Mouse (Mus musculus) urinary bladder, postnatal 10 days (tissue): ENCODE results near the gene Ccdc141.
"Not testable (repeated sequence)": the region's sequence is repeated elsewhere in the genome, so short reads cannot be mapped to it uniquely, and the experiment has no call there.

ENCODE experiments used
- DNase-seq: peaks from one replicate; pipeline ENCODE4 v3.0.0; 2022; ENCODE audit warnings: low spot score

The Ccdc141 gene

DNA sequence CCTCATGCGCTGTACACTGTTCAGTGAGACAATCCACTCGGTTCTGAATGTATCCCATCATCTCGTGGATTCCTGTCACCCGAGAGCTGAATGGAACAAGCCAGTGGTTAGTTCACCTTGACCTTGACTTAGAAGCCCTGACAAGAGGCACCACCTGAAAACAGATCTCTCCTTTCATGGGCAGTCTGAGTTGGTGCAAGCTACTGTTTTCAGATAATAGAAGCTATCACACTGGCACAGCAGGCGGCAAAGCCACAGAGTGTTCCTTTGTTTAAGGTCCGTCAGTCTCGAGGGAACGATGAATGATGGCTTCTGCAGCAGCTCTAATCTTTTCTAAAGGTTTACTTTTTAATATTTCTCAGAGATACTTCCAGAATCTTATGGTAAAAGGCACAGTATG lies 110.8 kb downstream of the Ccdc141 start:
- DNase-seq: no peak

DNA sequence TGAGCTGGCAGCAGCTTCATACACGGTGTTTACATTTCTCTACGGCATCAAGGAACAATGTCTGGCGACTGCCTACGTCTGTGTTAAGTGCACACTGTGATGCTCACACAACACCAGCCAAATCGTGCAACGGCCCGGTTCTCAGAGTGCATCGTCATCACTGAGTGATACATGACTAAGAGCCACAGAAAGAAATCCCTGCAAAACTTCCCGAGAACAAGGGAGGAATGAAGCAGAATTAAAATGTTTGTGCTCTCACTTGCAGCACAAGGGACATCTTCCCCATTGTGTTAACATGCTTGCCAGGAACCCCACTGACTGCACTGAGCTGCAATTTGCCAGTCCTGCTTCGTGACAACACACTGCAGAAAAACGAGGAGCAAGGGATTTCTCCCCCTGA lies 114.1 kb downstream of the Ccdc141 start:
- DNase-seq: no peak

DNA sequence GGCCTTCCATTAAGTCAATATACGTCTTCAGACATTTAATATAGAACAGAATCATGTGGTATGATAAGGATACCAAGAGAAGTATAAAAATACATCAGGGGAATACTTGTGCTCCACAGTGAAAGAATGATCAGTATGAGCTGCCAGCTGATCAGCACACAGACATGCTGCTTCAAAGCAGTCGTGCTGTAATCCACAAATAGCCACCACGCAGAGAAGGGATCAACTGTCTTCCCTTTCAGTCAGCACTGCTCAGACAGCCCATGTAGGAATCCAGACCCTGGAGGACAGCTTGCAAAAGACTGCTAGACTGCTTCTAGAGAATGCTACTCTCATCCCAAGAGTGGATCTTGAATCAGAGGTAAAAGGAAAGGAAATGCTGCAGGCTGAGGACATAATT lies 127.5 kb downstream of the Ccdc141 start:
- no peak for DNase-seq

DNA sequence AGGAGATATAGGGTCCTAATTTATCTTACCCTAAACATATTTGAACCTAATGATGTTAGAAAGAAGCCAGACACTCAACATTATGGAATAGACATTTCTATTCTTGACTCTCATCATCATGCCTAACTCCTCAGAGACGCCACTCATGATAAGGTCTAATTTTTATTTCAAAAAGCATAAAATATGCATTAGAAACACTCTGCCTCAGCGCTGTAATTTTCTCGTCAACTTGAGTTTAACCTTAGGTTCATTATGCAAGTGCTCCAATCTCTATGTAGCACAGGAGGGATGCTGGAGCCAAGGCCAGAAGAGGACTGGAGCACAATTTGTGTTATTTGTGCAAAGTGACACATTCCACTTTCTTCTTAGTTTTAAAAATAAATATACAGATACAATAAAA lies 130.8 kb downstream of the Ccdc141 start:
- DNase-seq: no peak

DNA sequence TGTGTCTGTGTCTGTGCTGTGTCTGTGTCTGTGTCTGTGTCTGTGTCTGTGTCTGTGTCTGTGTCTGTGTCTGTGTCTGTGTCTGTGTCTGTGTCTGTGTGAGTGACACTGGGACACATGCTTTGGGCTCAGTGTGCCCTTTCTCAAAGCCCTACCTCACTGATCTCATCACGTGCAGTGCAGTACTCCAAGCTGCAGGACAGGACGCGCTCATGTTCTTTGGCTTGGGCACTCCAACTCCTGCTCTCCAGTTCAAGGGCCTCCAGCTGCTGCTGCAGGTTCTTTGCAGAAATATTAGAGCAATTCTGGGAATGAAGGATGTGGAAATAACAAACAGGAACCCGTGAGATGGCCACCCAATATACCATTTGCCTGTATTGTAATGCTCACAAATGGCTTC lies 131.2 kb downstream of the Ccdc141 start:
- no peak for DNase-seq

DNA sequence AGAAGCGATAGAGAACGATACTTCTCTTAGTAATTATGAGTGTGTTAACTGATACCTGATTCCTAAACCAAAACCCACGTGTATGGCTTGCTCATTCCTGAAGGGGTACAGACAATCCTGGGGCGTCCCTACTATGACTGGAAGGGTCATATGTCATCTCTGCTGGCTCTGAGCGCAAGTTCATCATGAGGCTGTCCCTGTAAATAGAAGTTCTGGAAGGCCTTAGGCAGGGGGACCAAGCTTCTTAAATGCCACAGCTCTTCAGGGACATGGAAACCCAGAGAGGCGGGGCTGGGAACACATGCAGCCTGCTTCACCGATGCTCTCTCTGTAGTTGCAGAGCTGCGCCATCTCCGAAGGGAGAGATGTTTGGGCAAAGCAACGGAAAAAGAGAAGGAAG lies 133.2 kb downstream of the Ccdc141 start:
- no peak for DNase-seq

DNA sequence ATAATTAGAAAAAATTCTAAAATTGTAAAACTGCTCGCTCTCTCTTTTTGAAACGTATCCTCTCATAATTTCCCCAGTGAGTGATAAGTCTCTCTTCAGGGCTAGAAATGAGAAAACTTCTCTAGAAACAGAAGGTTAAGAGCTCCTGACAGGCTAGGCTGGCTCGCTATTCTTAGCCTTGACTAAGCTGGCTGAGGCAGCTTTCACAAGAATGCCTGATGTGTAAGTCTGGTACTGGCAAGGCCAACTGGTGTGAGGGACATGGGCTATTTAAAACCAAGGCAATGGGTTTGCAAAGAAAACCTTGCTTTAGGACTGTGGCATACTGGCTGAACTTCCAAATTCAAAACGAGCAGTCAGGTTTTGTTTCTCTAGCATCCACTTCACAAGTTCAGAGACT lies 136.3 kb downstream of the Ccdc141 start:
- no peak for DNase-seq

DNA sequence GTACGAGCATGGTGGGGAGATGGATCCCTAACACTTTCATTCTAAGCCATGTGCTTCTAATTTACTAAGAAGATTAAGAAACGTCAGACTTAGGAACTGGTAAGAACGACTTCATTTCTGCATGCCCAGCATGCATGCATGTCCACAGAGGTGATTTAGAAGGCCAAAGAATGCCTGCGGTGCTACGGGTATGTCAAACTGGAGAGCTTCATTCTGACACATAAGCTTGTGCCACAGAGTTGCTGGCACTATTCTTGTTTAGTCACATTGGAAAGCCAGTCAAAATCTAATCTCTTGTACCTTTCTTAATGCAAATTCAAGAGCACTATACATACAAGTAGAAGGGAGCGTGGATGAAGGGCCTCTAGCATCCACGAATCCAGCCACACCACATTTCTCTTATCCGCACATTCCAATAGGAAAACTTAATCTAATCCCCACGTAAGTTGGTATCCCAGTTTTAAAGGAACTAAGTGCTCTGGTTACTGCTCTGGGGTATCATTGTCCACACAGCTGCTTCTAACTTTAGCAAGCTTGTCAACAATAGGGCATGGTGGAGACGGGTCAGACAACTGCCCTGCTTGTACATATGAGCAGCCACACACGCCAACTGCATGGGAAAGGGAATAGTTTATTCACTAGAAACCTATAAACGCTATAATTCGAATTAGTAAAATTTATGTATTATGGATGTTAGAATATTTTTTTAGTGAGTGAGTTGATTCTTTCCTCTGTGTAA lies 136.9 kb downstream of the Ccdc141 start:
- no peak for DNase-seq

DNA sequence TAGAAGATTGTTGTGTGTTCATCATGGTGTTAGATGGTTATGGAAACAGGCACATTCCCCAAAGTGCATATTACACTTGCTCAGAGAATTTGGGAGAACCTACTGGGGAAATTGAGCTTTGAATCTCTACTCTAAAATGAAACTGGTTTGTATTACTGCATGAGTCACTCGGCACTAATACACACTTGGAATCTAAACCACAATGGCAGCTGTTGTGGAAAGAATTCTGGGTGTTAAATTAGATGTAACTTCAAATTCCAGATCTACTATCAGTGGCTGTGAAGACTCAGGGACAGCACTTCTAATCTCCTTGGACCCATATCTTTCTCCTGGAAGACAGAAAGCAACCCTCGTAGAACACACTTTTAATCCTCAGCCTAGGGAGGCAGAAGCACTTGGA lies 149.8 kb downstream of the Ccdc141 start:
- DNase-seq: no peak

DNA sequence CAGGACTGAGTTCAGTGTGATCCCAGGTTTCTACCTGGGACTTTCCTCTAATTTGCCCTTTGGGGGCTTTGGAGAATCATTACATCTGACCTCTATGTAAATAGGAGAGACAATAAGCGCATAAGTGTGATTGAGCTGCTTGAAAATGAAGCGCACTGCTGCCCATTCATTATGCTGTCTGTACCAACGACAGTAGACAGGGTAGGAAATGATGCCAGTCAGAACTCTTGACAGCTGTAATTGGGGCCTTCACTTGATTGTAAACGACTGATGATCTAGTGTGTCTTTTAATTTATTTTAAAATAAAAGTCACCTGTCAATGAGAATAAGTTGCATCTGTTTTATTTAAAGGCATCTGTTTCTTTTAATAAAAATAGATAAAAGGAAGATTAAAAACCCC lies 152.7 kb downstream of the Ccdc141 start:
- DNase-seq: no peak

DNA sequence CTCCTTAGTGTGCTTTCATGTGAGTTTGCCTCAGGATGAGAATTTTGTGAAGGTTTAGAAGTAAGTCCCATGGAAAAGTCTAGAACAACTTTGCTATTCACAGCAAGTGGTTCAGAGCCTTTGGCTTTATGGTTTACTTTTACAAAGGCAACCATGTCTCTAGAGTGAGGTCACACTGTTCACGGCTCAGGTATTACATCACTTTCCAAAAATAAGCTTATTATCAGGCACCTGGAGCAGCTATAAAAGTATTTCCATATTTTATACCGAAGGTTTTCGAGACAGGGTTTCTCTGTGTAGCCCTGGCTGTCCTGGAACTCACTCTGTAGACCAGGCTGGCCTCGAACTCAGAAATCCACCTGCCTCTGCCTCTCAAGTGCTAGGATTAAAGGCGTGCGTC lies 157.0 kb downstream of the Ccdc141 start:
- not testable (repeated sequence) for DNase-seq

DNA sequence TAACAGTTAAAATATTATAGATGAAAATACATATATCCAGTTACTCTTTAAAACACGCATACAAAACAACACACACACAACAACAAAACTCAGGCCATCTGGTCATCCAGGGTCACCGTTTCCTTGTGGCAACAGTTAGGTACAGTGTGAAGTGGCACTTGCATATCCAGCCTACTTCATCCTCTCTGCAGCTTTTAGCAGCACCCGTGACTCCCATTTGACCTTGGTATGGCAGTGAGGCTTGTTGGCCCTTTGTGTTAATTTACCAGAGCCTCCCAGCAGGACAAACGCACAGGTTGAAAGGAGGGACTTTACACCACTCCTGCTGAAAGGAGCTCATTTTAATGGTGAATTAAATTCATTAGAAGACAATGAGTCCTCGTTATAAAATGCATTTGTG lies 158.5 kb downstream of the Ccdc141 start:
- no peak for DNase-seq

DNA sequence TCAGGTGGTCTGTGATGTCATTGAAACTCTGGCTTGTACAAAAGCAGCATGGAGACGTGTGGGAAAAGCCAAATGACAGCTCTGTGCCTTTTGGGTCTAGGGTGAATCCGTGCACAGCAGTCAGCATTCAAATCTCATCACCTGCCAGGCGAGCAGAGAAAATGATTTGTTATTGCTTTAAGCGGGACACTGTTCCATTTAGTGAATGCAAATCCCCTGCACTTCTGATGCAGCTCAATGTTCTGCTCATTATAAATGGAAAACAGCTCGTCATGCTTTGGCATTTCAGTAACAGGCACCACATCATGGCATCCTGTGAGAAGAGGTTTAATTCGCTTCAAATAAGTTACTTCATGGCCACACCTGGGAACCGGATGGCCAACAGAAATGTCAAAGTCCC lies 163.4 kb downstream of the Ccdc141 start:
- DNase-seq: no peak

DNA sequence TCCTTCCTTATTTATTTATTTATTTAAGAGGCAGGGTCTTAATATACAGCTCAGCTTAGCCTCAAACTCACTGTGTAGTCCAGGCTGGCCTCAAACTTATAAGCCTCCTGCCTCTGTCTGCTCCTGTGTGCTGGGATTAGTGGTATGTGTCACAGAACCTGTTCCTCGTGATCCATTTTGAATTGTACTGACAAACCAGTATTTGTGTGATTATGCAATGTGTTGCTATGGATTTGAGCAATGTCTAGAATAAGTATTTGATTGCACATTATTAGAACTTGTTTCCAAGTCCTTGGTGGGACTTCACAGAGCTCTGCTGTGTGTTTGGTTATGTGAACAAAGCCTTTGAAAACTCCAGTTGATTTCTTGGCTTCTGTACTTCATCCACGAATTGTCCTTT lies 167.3 kb downstream of the Ccdc141 start:
- no peak for DNase-seq

DNA sequence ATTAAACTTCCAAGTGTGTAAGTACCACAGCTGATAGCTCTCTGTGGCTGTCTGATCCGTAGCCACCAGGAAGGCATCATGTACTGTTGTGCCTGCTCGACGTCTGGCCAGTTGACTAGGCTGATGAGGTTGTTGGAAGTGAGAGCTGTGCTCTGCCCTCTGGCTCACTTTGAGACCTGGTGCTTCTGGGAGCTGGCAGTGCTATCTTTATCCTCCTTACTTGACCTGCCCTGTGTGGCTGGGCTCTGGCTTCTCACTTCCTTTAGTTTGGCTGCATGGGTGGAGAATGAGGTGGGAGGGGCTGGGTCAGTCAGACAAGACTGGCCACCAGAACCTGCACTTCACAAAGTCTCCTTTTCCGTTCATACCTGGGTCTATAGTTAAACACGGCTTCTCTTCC lies 172.1 kb downstream of the Ccdc141 start:
- DNase-seq: no peak

DNA sequence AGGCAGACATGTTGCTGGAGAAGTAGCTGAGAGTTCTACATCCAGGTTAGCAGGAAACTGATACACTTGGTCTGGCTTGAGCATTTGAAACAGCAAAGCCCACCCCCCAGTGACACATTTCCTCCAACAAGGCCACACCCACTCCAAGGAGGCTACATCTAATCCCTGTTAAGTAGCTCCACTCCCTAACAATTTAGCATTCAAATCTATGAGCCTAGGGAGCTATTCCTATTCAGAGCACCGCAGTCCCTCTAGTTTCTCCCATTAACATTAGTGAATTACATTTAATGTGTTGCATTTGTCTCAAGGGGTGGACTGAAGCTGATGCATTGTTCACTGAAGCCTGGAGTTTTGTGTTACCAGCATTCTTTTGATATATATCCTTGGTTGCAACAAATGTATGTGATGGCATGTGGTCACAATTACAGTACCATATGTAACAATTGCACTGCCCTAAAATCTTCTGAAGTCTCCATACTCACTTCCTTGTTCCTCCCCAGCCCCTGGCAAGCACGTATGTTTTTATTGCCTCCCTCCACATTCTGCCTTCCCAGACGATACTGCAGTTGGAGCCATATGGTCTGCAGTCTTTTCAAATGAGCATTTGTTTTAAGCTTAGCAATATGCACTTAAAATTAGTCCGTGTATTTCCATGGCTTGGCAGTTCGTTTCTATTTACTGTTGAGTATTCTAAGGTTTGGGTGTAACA lies 177.8 kb downstream of the Ccdc141 start:
- no peak for DNase-seq

DNA sequence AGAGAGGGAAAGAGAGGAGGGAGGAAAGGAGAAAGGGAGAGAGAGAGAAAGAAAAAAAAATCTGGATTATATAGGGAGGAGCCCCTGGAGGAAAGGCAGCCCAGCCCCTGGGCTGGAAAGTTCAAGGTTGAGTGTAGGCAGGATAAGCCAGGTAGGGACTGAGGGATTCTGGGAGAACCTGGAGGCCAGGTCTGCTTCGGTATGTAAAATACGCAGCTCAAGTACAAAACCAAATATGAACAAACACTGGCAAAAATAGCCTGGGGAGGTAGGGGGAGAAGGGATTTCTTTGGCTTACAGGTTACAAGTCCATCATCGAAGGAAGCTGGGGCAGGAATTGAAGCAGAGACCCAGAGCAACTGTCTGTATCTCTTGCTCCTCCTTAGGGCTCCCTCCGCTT lies 183.1 kb downstream of the Ccdc141 start:
- no peak for DNase-seq

DNA sequence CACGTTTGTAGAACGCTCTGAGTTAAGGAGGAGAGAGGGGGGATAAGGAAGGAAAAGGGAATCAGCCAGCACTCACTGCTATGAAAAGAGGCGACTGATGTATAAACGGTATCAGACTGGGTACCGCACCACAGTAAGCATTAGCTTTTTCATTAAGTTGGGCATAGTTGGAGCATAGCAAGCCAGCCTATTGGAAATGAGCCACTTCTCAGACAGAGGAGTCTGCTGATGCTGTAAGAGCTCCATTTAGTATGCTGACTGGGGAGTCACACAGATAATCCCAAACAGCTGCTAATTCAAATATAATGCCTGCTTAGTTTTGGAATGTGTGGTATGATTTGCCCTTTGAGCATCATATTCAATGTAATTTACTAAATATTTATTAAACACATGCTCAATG lies 186.1 kb downstream of the Ccdc141 start:
- no peak for DNase-seq

DNA sequence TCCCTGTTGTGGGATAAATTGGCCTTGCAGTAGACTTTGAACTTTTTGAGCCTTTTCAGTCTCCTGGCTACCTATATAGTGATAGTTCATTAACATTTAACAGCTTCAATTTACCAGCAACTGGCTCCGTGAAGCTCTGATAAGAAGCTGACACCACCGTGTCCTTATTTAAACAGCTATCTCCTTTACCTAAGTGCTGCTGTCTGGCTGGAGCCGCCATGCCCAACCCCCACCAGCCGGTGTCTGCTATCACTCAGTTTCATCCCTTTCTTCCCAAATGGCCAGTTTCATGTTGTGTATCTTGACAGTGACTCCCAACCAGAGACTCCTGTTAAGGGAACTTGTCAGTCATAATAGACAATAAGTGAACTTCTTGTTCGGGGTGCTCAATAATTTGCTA lies 186.8 kb downstream of the Ccdc141 start:
- no peak for DNase-seq

DNA sequence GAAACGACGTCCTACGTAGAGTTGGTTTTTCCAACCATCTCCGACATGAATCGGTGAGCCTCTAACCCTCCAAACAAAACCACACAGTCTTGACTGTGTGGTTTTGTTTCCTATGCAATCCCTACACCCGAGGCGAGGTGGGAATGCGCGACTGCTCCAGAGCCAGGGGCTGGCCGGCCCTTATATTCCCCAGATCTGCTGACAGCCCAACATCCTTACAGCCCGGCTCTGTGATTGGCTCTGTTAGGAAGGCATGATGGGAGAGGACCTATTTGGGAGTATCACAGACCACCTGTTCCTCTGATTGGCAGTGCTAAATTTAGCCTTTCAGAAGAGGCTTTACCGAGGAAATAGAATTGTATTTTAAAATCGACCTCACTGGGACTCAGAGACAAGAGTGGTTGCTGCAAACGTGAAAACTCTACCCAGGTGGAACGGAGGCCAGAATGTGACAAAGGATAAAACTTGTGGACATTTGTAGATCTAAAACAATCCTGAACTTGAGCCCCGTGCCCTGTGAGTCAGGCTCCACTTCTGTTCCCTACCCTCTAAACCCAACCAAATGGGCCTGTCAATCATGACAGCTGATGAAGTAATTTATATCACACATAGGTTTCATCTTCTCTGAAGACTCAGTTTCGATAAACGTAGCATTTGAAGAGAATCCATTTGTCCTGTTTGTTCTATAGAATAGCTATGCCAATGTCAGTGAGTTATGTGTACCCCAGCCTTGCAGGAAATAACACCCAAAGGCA lies 187.9 kb downstream of the Ccdc141 start, which contains the start of gene Ttn:
Gene Ttn, minus strand, starts transcription at position 157 of the 755 bp plus-strand sequence.
- DNase-seq: no peak

DNA sequence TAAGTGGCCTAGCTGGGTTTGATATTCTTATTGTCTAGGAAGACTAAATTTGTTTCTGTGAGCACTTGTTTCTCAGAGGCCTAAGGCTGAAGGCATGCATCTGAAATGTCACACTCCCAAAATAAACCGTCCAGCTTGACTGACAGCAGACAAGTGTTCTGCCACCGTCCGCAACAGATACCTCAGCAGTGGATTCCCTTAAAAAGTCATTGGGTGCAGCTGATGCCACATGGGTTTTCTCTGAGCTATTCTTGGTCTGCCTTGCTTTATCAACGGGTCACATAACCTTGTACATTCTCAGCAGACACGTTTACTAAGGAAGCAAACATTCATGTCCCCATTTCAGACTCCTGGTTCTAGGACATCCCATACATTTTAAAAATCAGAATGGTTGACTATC lies 188.7 kb downstream of the Ccdc141 start:
- no peak for DNase-seq

DNA sequence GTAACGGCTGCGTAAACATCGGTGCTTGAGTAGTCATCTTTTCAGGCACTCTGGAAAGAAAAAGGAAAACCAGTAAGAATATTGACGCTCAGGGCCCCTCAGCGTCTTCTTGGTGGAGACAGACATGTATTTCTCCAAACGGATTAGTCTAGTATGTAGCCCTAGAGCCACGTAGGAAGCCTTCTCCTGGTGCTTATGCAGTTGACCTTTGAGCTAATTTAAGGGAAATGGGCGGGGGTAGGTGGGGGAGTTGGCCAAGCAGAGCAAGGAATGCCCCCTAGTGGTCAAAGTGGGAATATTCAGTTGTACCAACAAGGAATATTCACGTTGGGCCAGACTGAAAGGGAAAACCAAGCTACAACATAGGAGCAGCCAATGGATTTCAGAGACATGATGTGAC lies 190.3 kb downstream of the Ccdc141 start:
- no peak for DNase-seq

DNA sequence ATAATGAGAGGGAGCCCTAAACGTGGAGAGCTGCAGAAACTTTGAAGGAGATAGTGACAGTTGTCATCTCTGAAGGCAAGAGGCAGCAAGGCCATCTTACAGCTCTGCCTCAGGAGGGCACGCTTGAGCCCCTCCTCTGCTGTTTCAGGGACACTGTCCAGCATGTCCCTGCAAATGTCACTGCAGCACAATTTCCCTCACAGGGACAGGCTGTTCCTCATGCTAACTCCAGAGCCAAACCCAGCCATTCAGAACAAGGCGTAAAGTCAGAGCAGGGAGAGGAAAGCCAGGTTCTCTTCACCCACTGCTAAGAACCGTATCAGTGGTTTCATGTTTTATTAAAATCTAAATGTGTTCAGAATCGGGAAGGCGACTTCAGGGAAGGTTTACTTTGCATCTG lies 192.8 kb downstream of the Ccdc141 start:
- DNase-seq: no peak
